16 mouse cellular contexts compared by ENCODE assay signal in the genomic region with DNA sequence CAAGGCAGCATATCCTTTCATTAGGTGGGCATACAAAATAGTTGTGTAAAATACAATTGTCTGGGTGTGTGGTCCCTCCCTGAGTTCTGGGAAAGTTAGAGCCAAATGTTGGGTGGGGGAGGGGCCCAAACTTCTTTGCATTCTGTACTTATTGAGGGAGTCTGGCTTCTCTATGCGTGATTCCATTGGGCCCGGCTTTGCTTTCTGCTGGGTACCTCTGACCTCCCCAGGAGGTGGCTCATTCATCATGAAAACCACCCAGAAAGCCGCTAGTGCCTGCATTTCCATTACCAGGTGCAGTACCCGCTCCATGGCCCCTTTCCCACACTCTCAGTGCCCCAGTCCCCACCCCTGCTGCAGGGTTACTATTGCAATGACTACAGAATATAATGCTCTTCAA.
A peak's percentile ranks its signal among the peaks of the same experiment; 100 is the strongest.
DNase-seq lines count a peak whose midpoint lies in the region; ATAC-seq and TF ChIP-seq lines count a peak whose summit lies in the region.
"Had no signal": no experiment of that assay in that cellular context is flagged by ENCODE, and none has a peak within 500 bp of the region (broad histone marks: within the 10 kb centered on the region; RNA-seq: fewer than 3 reads in every experiment).

No protein-coding gene starts in this region.

- H3K4me1 ChIP-seq in hindbrain, embryonic 12.5 days: peaks cover 13% of the 10 kb centered on the region
- H3K4me1 ChIP-seq in hindbrain, embryonic 14.5 days (replicated peaks; ENCODE audit: control insufficient read depth, insufficient read depth, low read length): peaks cover 6% of the 10 kb centered on the region; the same call in 1 of the 2 replicates
- H3K4me1 ChIP-seq in midbrain, embryonic 13.5 days (replicated peaks): peaks cover 12% of the 10 kb centered on the region
- no peaks in the 10 kb centered on the region for H3K4me1 ChIP-seq in midbrain, postnatal 0 days (ENCODE audit: insufficient read depth, low read length)
- peaks cover 15% of the 10 kb centered on the region for H3K4me1 ChIP-seq in neural tube, embryonic 12.5 days

- no peaks in the 10 kb centered on the region for H3K9me3 ChIP-seq in hindbrain, embryonic 12.5 days (replicated peaks)
- H3K9me3 ChIP-seq in hindbrain, embryonic 14.5 days (ENCODE audit: control insufficient read depth, low read length): no peaks in the 10 kb centered on the region
- no peaks in the 10 kb centered on the region for H3K9me3 ChIP-seq in midbrain, embryonic 13.5 days
- H3K9me3 ChIP-seq in midbrain, postnatal 0 days (ENCODE audit: low read length): no peaks in the 10 kb centered on the region
- no peaks in the 10 kb centered on the region for H3K9me3 ChIP-seq in neural tube, embryonic 12.5 days
- H3K9me3 ChIP-seq: forebrain, embryonic 13.5 days had no signal

- ATAC-seq in hindbrain, embryonic 12.5 days (ENCODE audit: low FRiP score): peak; percentile 67
- no peak for ATAC-seq in hindbrain, embryonic 14.5 days (ENCODE audit: low FRiP score)
- ATAC-seq in midbrain, embryonic 13.5 days: 0 out of 2 replicates have a peak, but pooled peaks have one; percentile 27
- no peak for ATAC-seq in midbrain, postnatal 0 days (ENCODE audit: low FRiP score)
- ATAC-seq in neural tube, embryonic 12.5 days (ENCODE audit: low FRiP score, low read depth): peak; percentile 37; the same call in 1 of the 2 replicates
- ATAC-seq: activated CD4-positive, CD25-positive, alpha-beta regulatory T cell, adult 4 months; forebrain, embryonic 13.5 days had no signal

- no peak for TF ChIP-seq CTCF in midbrain, postnatal 0 days (IDR thresholded peaks at IDR 0.05)

- H3K4me3 ChIP-seq in hindbrain, embryonic 12.5 days: no peak overlapping the region
- H3K4me3 ChIP-seq in hindbrain, embryonic 14.5 days (replicated peaks; ENCODE audit: low read length): no peak overlapping the region
- no peak overlapping the region for H3K4me3 ChIP-seq in midbrain, embryonic 13.5 days (replicated peaks)
- no peak overlapping the region for H3K4me3 ChIP-seq in midbrain, postnatal 0 days (ENCODE audit: low read depth, low read length)
- H3K4me3 ChIP-seq in neural tube, embryonic 12.5 days: no peak overlapping the region
- H3K4me3 ChIP-seq: forebrain, embryonic 13.5 days; heart, adult 2 months had no signal

- no peak overlapping the region for H3K4me2 ChIP-seq in hindbrain, embryonic 12.5 days (replicated peaks)
- no peak overlapping the region for H3K4me2 ChIP-seq in hindbrain, embryonic 14.5 days (replicated peaks)
- no peak overlapping the region for H3K4me2 ChIP-seq in midbrain, embryonic 13.5 days (replicated peaks)
- no peak overlapping the region for H3K4me2 ChIP-seq in midbrain, postnatal 0 days (ENCODE audit: low read depth, low read length, poor library complexity, severe bottlenecking)
- H3K4me2 ChIP-seq in neural tube, embryonic 12.5 days (replicated peaks): no peak overlapping the region
- H3K4me2 ChIP-seq: forebrain, embryonic 13.5 days; lung, embryonic 14.5 days had no signal

- H3K27ac ChIP-seq in hindbrain, embryonic 12.5 days: no peak overlapping the region; the same call in 1 of the 2 replicates
- H3K27ac ChIP-seq in hindbrain, embryonic 14.5 days: no peak overlapping the region
- peak overlapping the region; percentile 42; the same call in 1 of the 2 replicates for H3K27ac ChIP-seq in midbrain, embryonic 13.5 days
- H3K27ac ChIP-seq in midbrain, postnatal 0 days (ENCODE audit: low read depth, low read length): no peak overlapping the region
- no peak overlapping the region for H3K27ac ChIP-seq in neural tube, embryonic 12.5 days
- H3K27ac ChIP-seq: heart, adult 2 months had no signal

- 12% methylated on average over 4 of the region's 4 CpGs for WGBS in hindbrain, embryonic 12.5 days
- WGBS in hindbrain, embryonic 14.5 days: 9% methylated on average over 4 of the region's 4 CpGs
- WGBS in midbrain, embryonic 13.5 days: 17% methylated on average over 4 of the region's 4 CpGs
- 28% methylated on average over 4 of the region's 4 CpGs for WGBS in midbrain, postnatal 0 days
- 9% methylated on average over 4 of the region's 4 CpGs for WGBS in neural tube, embryonic 12.5 days

- H3K9ac ChIP-seq in hindbrain, embryonic 12.5 days: 0 out of 2 replicates have a peak overlapping the region, but pooled peaks have one; percentile 8
- no peak overlapping the region for H3K9ac ChIP-seq in hindbrain, embryonic 14.5 days
- no peak overlapping the region for H3K9ac ChIP-seq in midbrain, embryonic 13.5 days (replicated peaks)
- no peak overlapping the region for H3K9ac ChIP-seq in midbrain, postnatal 0 days (replicated peaks; ENCODE audit: low read length, poor library complexity, severe bottlenecking)
- H3K9ac ChIP-seq in neural tube, embryonic 12.5 days: no peak overlapping the region
- H3K9ac ChIP-seq: forebrain, embryonic 13.5 days; lung, embryonic 14.5 days had no signal

- DNase-seq in hindbrain, embryonic 14.5 days (ENCODE audit: low spot score): no peak
- DNase-seq in midbrain, postnatal 0 days (ENCODE audit: low spot score): no peak
- DNase-seq in embryo, embryonic 9.5 days (ENCODE audit: extremely low spot score): peak; percentile 40
- no peak for DNase-seq in natural killer cell, adult 2 months (ENCODE audit: low spot score in 2 of 2)
- DNase-seq: adrenal gland, postnatal 36 days; cerebellum, postnatal 10 days; gastrocnemius, postnatal 10 days; heart, adult 2 months; kidney, adult 8-10 months; thymus, postnatal 36 days had no signal

- no peaks in the 10 kb centered on the region for H3K36me3 ChIP-seq in hindbrain, embryonic 12.5 days
- H3K36me3 ChIP-seq in hindbrain, embryonic 14.5 days (replicated peaks; ENCODE audit: control insufficient read depth, insufficient read depth): no peaks in the 10 kb centered on the region
- no peaks in the 10 kb centered on the region for H3K36me3 ChIP-seq in midbrain, embryonic 13.5 days
- no peaks in the 10 kb centered on the region for H3K36me3 ChIP-seq in midbrain, postnatal 0 days (ENCODE audit: insufficient read depth, low read length)
- no peaks in the 10 kb centered on the region for H3K36me3 ChIP-seq in neural tube, embryonic 12.5 days

- H3K27me3 ChIP-seq in hindbrain, embryonic 12.5 days: no peaks in the 10 kb centered on the region
- H3K27me3 ChIP-seq in hindbrain, embryonic 14.5 days (ENCODE audit: control insufficient read depth, insufficient read depth, low read length): no peaks in the 10 kb centered on the region
- H3K27me3 ChIP-seq in midbrain, embryonic 13.5 days: no peaks in the 10 kb centered on the region
- H3K27me3 ChIP-seq in midbrain, postnatal 0 days (ENCODE audit: insufficient read depth, low read length): no peaks in the 10 kb centered on the region
- H3K27me3 ChIP-seq in neural tube, embryonic 12.5 days (replicated peaks): no peaks in the 10 kb centered on the region; the same call in 1 of the 2 replicates
- H3K27me3 ChIP-seq: forebrain, embryonic 13.5 days had no signal

Comparison
In these comparisons a context has a peak if more than half of its experiments do, and no peak if none do; other contexts are left out.
1. ATAC-seq: peak in hindbrain, embryonic 12.5 days (single experiment), midbrain, embryonic 13.5 days (single experiment) and neural tube, embryonic 12.5 days (single experiment); none in hindbrain, embryonic 14.5 days (single experiment) and midbrain, postnatal 0 days (single experiment).